Mouse (Mus musculus) liver, embryonic 11.5 days (tissue): ENCODE results near the gene Mroh2a. TPM values are rescaled to one million over a fixed set of nuclear protein-coding genes. Genes with fewer than 3 reads are reported as not detected.
A peak's percentile ranks its signal among the peaks of the same experiment; 100 is the strongest.
"Not testable (repeated sequence)": the region's sequence is repeated elsewhere in the genome, so short reads cannot be mapped to it uniquely, and the experiment has no call there.

Experiments
- ATAC-seq: fragments of 200-750 bp; cut with Nextera tagmentation; replicated peaks from 2 replicates; pipeline ENCODE4 v1.8.0; 2017; ENCODE audit warnings: moderate number of reproducible peaks, mild to moderate bottlenecking, moderate TSS enrichment, moderate library complexity; ENCODE audit not compliant: low FRiP score
- DNase-seq: peaks from one replicate; pipeline ENCODE4 v3.0.0-alpha.2; 2017; ENCODE audit warnings: low spot score
- H3K27ac ChIP-seq: fragments of 300-500 bp; sonication (generic); 2 replicates; pipeline ENCODE4 v1.5.1; 2014; ENCODE audit warnings: mild to moderate bottlenecking, low read depth, low read length, control low read depth
- H3K27me3 ChIP-seq: fragments of 300-500 bp; sonication (generic); replicated peaks from 2 replicates; pipeline ENCODE4 v1.6.1; 2014; ENCODE audit warnings: low read length, mixed read lengths; ENCODE audit not compliant: control insufficient read depth, insufficient read depth
- H3K36me3 ChIP-seq: fragments of 300-500 bp; sonication (generic); 2 replicates; pipeline ENCODE4 v1.6.1; 2014; ENCODE audit warnings: mild to moderate bottlenecking, low read length, moderate library complexity, mixed read lengths; ENCODE audit not compliant: control insufficient read depth, insufficient read depth
- H3K4me1 ChIP-seq: fragments of 300-500 bp; sonication (generic); replicated peaks from 2 replicates; pipeline ENCODE4 v1.6.1; 2014; ENCODE audit warnings: low read length, mixed read lengths; ENCODE audit not compliant: control insufficient read depth, insufficient read depth
- H3K4me2 ChIP-seq: fragments of 300-500 bp; sonication (generic); 2 replicates; pipeline ENCODE4 v1.6.1; 2014; ENCODE audit warnings: mild to moderate bottlenecking, control low read depth, moderate library complexity
- H3K4me3 ChIP-seq: fragments of 300-500 bp; sonication (generic); 2 replicates; pipeline ENCODE4 v1.5.1; 2014; ENCODE audit warnings: low read depth, low read length, control low read depth
- H3K9ac ChIP-seq: fragments of 300-500 bp; sonication (generic); 2 replicates; pipeline ENCODE4 v1.6.1; 2014; ENCODE audit warnings: low read depth, low read length, control low read depth
- H3K9me3 ChIP-seq: fragments of 300-500 bp; sonication (generic); 2 replicates; pipeline ENCODE4 v1.6.1; 2016; ENCODE audit warnings: low read length, inconsistent platforms, mixed read lengths; ENCODE audit not compliant: control insufficient read depth
- WGBS: fragments of 180-500 bp; shearing (Covaris S2); extraction: QIAGEN DNeasy Blood & Tissue Kit; methylation state at CpG from one replicate; pipeline ENCODE4 v1.1.7; 2014; 5-methylcytosine and 5-hydroxymethylcytosine counted together
- polyA plus RNA-seq: library from polyadenylated mRNA; unstranded; fragments of >200 nt; fragmentation: Nextera tagmentation; extraction: Ambion mirVana; gene quantifications from 2 replicates; pipeline ENCODE4 v1.2.1, GENCODE M21; 2014

The Mroh2a gene
- polyA plus RNA-seq, 1 experiment from 2014 or later, result 1.5 TPM

GRCm38 (mm10) chr1:88223011-88223515 is 3.7 kb upstream of the Mroh2a start:
- peak; percentile 33 for DNase-seq
- H3K9ac ChIP-seq, result not testable (repeated sequence)

DNA sequence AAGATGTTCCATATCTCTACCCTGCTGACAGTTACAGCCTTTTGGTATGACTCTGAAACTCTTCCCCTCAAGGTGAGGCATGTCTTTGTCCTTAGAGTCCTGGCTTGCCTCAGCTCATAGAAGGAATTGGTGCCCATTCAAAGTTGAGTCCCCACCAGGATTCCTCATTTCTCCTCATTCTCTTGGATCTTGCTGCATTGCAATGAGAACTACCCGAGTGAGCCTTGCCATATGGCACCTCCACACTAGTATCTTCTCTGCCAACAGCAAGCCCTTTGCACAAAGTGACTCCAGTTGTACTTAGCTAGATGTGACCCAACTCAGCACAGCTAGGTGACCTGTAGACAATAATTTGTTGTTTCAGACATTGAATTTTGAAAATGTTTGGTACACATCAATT is 3.2 kb upstream of the Mroh2a start:
- no peak overlapping the region for H3K27ac ChIP-seq
- peak; percentile 46 for DNase-seq

More at GRCm38 (mm10) chr1:88223011-88223515, 3.7 kb upstream of the Mroh2a start:
- H3K4me3 ChIP-seq, ATAC-seq, H3K36me3 ChIP-seq, H3K27ac ChIP-seq, H3K27me3 ChIP-seq, H3K4me1 ChIP-seq, H3K4me2 ChIP-seq: not testable (repeated sequence)
- H3K9me3 ChIP-seq, result peaks cover 29% of the 10 kb centered on the region

DNA sequence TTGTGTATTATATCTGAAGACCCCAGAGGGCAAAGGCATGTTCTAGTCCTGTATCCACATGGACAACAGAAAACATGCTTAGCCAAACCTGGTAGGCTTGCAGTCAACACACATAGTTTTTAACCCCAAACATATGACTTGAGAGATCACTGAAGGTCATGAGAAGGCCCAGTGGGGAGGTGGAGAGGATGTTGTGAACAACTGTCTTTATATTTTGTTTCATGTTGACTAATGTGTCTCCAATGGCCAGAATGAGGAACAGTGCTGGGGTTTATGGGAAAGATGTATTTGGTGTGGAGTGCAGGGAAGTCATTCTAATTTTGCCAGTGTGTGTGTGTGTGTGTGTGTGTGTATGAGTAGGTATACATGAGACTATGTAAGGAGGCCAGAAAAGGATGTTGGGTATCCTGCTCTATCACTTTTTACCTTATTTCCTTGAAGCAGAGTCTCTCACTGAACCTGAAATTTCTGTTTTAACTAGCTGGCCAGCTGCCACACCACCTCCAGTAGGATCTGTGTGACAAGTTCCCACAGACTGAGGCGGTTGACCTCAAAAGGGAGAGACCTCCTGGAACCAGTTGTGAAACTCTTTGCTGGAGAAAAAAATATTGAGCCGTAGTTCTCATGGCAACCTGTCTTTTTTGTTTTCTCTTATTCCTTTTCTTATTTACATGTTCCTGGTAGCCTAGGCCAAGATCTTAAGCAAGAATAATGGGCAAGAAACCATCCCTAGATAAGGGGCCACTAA is 2.6 kb upstream of the Mroh2a start:
- Histone ChIP-seq H3K27ac (no peak overlapping the region), H3K36me3 (no peaks in the 10 kb centered on the region), H3K4me3 (no peak overlapping the region), H3K4me1 (no peaks in the 10 kb centered on the region), H3K27me3 (no peaks in the 10 kb centered on the region), H3K9me3 (peaks cover 41% of the 10 kb centered on the region), H3K9ac (no peak overlapping the region), H3K4me2 (no peak overlapping the region)
- ATAC-seq (no peak), DNase-seq (peak; percentile 38)
- 57% methylated on average over 2 of the region's 2 CpGs for WGBS

More for the DNA sequence above, 3.2 kb upstream of the Mroh2a start:
- no peak for ATAC-seq
- 41% methylated on average over 1 of the region's 1 CpGs for WGBS
- Histone ChIP-seq H3K9ac (no peak overlapping the region), H3K36me3 (no peaks in the 10 kb centered on the region), H3K9me3 (peaks cover 34% of the 10 kb centered on the region), H3K4me3 (no peak overlapping the region), H3K27me3 (no peaks in the 10 kb centered on the region), H3K4me1 (no peaks in the 10 kb centered on the region), H3K4me2 (no peak overlapping the region)

DNA sequence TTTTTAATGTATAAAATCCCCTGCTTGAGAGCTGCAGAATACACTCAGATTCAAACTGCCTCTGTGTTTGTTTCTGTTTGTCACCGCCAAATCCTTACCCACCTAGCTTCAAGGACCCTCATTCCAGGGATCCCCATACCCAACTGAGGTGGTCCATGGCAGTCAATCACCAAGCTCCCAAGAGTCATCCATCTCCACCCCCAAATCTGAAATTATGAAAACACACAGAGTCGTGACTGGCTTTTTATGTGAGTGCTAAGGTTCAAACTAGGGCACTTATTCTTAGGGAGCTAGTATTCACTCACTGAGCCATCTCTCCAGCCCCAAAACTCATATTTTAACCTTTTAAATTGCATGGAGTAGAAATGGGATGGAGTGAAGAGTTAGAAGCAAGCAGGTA is 1.5 kb upstream of the Mroh2a start:
- ATAC-seq, H3K36me3 ChIP-seq, H3K9ac ChIP-seq, H3K4me2 ChIP-seq, H3K4me3 ChIP-seq, H3K27ac ChIP-seq, H3K27me3 ChIP-seq, H3K4me1 ChIP-seq: not testable (repeated sequence)
- DNase-seq, result peak; percentile 30
- peaks cover 52% of the 10 kb centered on the region for H3K9me3 ChIP-seq
- 36% methylated on average over 2 of the region's 2 CpGs for WGBS

GRCm38 (mm10) chr1:88225741-88226140 is 1.0 kb upstream of the Mroh2a start:
- ATAC-seq, result no peak
- Histone ChIP-seq H3K27me3 (no peaks in the 10 kb centered on the region), H3K4me1 (no peaks in the 10 kb centered on the region), H3K27ac (no peak overlapping the region), H3K4me3 (no peak overlapping the region), H3K9me3 (peaks cover 56% of the 10 kb centered on the region), H3K9ac (no peak overlapping the region), H3K4me2 (no peak overlapping the region), H3K36me3 (no peaks in the 10 kb centered on the region)
- peak; percentile 31 for DNase-seq

DNA sequence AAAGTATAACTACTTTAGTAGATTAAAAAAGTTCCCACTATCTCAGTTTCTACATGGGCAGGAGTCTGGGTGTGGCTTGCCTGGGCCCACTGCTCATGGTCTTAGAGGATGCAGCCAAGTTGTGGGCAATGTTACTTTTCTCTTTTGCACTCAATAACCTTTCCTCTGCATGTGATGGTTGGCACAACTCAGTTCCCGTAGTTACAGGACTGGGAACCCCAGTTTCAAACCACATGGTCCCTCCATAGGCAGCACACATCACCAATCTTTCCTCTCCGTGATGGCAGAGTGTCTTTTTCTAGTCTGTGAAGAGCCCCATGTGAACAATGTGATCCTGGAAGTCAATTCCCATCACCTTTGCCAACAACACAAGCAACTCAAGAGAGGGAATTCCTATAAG is 696 bp downstream of the Mroh2a start:
- no peak overlapping the region for H3K27ac ChIP-seq

GRCm38 (mm10) chr1:88228121-88228520 is 1.3 kb downstream of the Mroh2a start:
- Histone ChIP-seq H3K4me2 (no peak overlapping the region), H3K36me3 (no peaks in the 10 kb centered on the region), H3K27ac (no peak overlapping the region), H3K27me3 (no peaks in the 10 kb centered on the region), H3K9ac (no peak overlapping the region), H3K4me1 (no peaks in the 10 kb centered on the region), H3K4me3 (no peak overlapping the region), H3K9me3 (peaks cover 76% of the 10 kb centered on the region)
- DNase-seq, result no peak
- 66% methylated on average over 7 of the region's 7 CpGs for WGBS
- ATAC-seq, result no peak

More for the DNA sequence above, 696 bp downstream of the Mroh2a start:
- ATAC-seq (no peak), DNase-seq (no peak)
- no peak overlapping the region for H3K4me3 ChIP-seq
- no peak overlapping the region for H3K4me2 ChIP-seq
- H3K9me3 ChIP-seq, result peaks cover 70% of the 10 kb centered on the region
- no peaks in the 10 kb centered on the region for H3K36me3 ChIP-seq
- H3K27me3 ChIP-seq, result no peaks in the 10 kb centered on the region
- H3K9ac ChIP-seq, result no peak overlapping the region
- WGBS, result 54% methylated on average over 2 of the region's 2 CpGs
- no peaks in the 10 kb centered on the region for H3K4me1 ChIP-seq

DNA sequence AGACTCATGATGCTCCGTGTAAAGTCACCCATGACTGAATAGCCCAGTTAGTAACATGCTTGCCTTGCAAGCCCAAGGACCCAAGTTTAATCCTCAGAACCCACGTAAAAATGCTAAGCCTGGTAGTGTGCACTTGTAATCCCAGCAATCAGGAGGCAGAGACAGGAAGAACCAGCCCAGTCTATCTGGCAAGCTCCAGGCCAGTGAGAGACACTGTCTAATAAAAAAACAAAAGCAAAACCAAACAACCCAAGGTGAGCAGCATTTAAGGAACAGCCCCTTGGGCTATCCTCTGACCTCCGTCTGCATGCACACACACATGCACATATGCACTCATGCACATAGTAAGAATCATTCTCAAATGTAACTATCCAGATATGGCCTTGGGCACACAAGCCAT is 2.8 kb downstream of the Mroh2a start:
- Histone ChIP-seq H3K36me3 (no peaks in the 10 kb centered on the region), H3K9ac (no peak overlapping the region), H3K4me2 (no peak overlapping the region), H3K4me3 (no peak overlapping the region), H3K27me3 (no peaks in the 10 kb centered on the region), H3K4me1 (no peaks in the 10 kb centered on the region), H3K9me3 (peaks cover 89% of the 10 kb centered on the region), H3K27ac (no peak overlapping the region)
- WGBS, result 72% methylated on average over 3 of the region's 3 CpGs
- no peak for DNase-seq
- no peak for ATAC-seq

GRCm38 (mm10) chr1:88229986-88230385 is 3.2 kb downstream of the Mroh2a start:
- Histone ChIP-seq H3K27me3 (no peaks in the 10 kb centered on the region), H3K27ac (no peak overlapping the region), H3K4me2 (no peak overlapping the region), H3K36me3 (no peaks in the 10 kb centered on the region), H3K9me3 (peaks cover 93% of the 10 kb centered on the region), H3K9ac (no peak overlapping the region), H3K4me3 (no peak overlapping the region), H3K4me1 (no peaks in the 10 kb centered on the region)
- ATAC-seq (no peak), DNase-seq (no peak)
- 73% methylated on average over 5 of the region's 5 CpGs for WGBS
